Mouse (Mus musculus): ENCODE measurements around the gene Ptms.

The Ptms gene

GRCm38 (mm10) chr6:124919695-124920317 lies at the start of gene Ptms:
TSS of gene Ptms (minus strand) at chr6:124920103.
- Histone ChIP-seq H3K27me3 (ENCODE audit: insufficient read depth, low read length) (no peaks in the 10 kb centered on the region), H3K36me3 (ENCODE audit: insufficient read depth, low read length) (peaks cover 12% of the 10 kb centered on the region), H3K4me1 (replicated peaks; ENCODE audit: low read depth, low read length) (peaks cover 69% of the 10 kb centered on the region)

GRCm38 (mm10) chr6:124967766-124968165 lies 47.9 kb upstream of the Ptms start:
- no peak overlapping the region for H3K4me3 ChIP-seq (replicated peaks; ENCODE audit: low read length)
- H3K27me3 ChIP-seq (ENCODE audit: insufficient read depth, low read length): no peaks in the 10 kb centered on the region
- no peak for TF ChIP-seq NANOG (IDR thresholded peaks at IDR 0.05; ENCODE audit: borderline replicate concordance, low read length)
- TF ChIP-seq CTCF (conservative IDR thresholded peaks at IDR 0.05; ENCODE audit: low read length): peak; percentile 69
- no peak for TF ChIP-seq POU5F1 (IDR thresholded peaks at IDR 0.05; ENCODE audit: borderline replicate concordance, low read length)
- H3K4me1 ChIP-seq (replicated peaks; ENCODE audit: low read depth, low read length): peaks cover 33% of the 10 kb centered on the region
- H3K36me3 ChIP-seq (ENCODE audit: insufficient read depth, low read length): peaks cover 29% of the 10 kb centered on the region
- peaks cover 28% of the 10 kb centered on the region for H3K9me3 ChIP-seq (ENCODE audit: low read length)

More at GRCm38 (mm10) chr6:124919695-124920317, at the start of gene Ptms:
- H3K9me3 ChIP-seq (ENCODE audit: low read length): no peaks in the 10 kb centered on the region
- H3K4me3 ChIP-seq (replicated peaks; ENCODE audit: low read length): peak within 1 kb of the TSS; percentile 88
- TF ChIP-seq NANOG (IDR thresholded peaks at IDR 0.05; ENCODE audit: borderline replicate concordance, low read length) (0 out of 2 replicates have a peak, but pooled peaks have one; percentile 3), POU5F1 (IDR thresholded peaks at IDR 0.05; ENCODE audit: borderline replicate concordance, low read length) (no peak)

GRCm38 (mm10) chr6:124966466-124967118 lies 46.7 kb upstream of the Ptms start:
- no peaks in the 10 kb centered on the region for H3K27me3 ChIP-seq (ENCODE audit: insufficient read depth, low read length)
- TF ChIP-seq POU5F1 (IDR thresholded peaks at IDR 0.05; ENCODE audit: borderline replicate concordance, low read length): no peak
- TF ChIP-seq CTCF (conservative IDR thresholded peaks at IDR 0.05; ENCODE audit: low read length): peak; percentile 57

GRCm38 (mm10) chr6:124965747-124966146 lies 45.8 kb upstream of the Ptms start:
- H3K27me3 ChIP-seq (ENCODE audit: insufficient read depth, low read length): no peaks in the 10 kb centered on the region
- H3K36me3 ChIP-seq (ENCODE audit: insufficient read depth, low read length): peaks cover 49% of the 10 kb centered on the region
- peaks cover 47% of the 10 kb centered on the region for H3K4me1 ChIP-seq (replicated peaks; ENCODE audit: low read depth, low read length)
- H3K4me3 ChIP-seq (replicated peaks; ENCODE audit: low read length): peak overlapping the region; percentile 92
- H3K9me3 ChIP-seq (ENCODE audit: low read length): peaks cover 10% of the 10 kb centered on the region; the same call in 1 of the 2 replicates
- TF ChIP-seq POU5F1 (IDR thresholded peaks at IDR 0.05; ENCODE audit: borderline replicate concordance, low read length) (no peak), NANOG (IDR thresholded peaks at IDR 0.05; ENCODE audit: borderline replicate concordance, low read length) (no peak), CTCF (conservative IDR thresholded peaks at IDR 0.05; ENCODE audit: low read length) (no peak)

More at GRCm38 (mm10) chr6:124966466-124967118, 46.7 kb upstream of the Ptms start:
- H3K9me3 ChIP-seq (ENCODE audit: low read length): peaks cover 17% of the 10 kb centered on the region
- H3K4me3 ChIP-seq (replicated peaks; ENCODE audit: low read length): peak overlapping the region; percentile 92
- H3K36me3 ChIP-seq (ENCODE audit: insufficient read depth, low read length): peaks cover 41% of the 10 kb centered on the region
- peaks cover 39% of the 10 kb centered on the region for H3K4me1 ChIP-seq (replicated peaks; ENCODE audit: low read depth, low read length)

GRCm38 (mm10) chr6:124965088-124965719 lies 45.3 kb upstream of the Ptms start, which contains the start of gene Cops7a:
TSS of gene Cops7a (minus strand) at chr6:124965538.
- peaks cover 52% of the 10 kb centered on the region for H3K4me1 ChIP-seq (replicated peaks; ENCODE audit: low read depth, low read length)
- TF ChIP-seq POU5F1 (IDR thresholded peaks at IDR 0.05; ENCODE audit: borderline replicate concordance, low read length): no peak
- TF ChIP-seq CTCF (conservative IDR thresholded peaks at IDR 0.05; ENCODE audit: low read length): no peak
- no peak for TF ChIP-seq NANOG (IDR thresholded peaks at IDR 0.05; ENCODE audit: borderline replicate concordance, low read length)
- H3K4me3 ChIP-seq (replicated peaks; ENCODE audit: low read length): peak within 1 kb of the TSS; percentile 92
- no peaks in the 10 kb centered on the region for H3K27me3 ChIP-seq (ENCODE audit: insufficient read depth, low read length)
- peaks cover 55% of the 10 kb centered on the region for H3K36me3 ChIP-seq (ENCODE audit: insufficient read depth, low read length)
- H3K9me3 ChIP-seq (ENCODE audit: low read length): peaks cover 5% of the 10 kb centered on the region; the same call in 1 of the 2 replicates

- Histone ChIP-seq H3K4me1 (replicated peaks; ENCODE audit: low read depth, low read length) (peaks cover 58% of the 10 kb centered on the region), H3K27me3 (ENCODE audit: insufficient read depth, low read length) (no peaks in the 10 kb centered on the region), H3K9me3 (ENCODE audit: low read length) (0 out of 2 replicates have a peak, but pooled peaks cover 4% of the 10 kb centered on the region), H3K4me3 (replicated peaks; ENCODE audit: low read length) (peak overlapping the region; percentile 92), H3K36me3 (ENCODE audit: insufficient read depth, low read length) (peaks cover 60% of the 10 kb centered on the region)
- TF ChIP-seq POU5F1 (IDR thresholded peaks at IDR 0.05; ENCODE audit: borderline replicate concordance, low read length) (no peak), NANOG (IDR thresholded peaks at IDR 0.05; ENCODE audit: borderline replicate concordance, low read length) (no peak), CTCF (conservative IDR thresholded peaks at IDR 0.05; ENCODE audit: low read length) (no peak)
Observed at GRCm38 (mm10) chr6:124964638-124965037, 44.7 kb upstream of the Ptms start.

- H3K9me3 ChIP-seq (ENCODE audit: low read length): peaks cover 3% of the 10 kb centered on the region
- H3K27me3 ChIP-seq (ENCODE audit: insufficient read depth, low read length): no peaks in the 10 kb centered on the region
- peaks cover 80% of the 10 kb centered on the region for H3K36me3 ChIP-seq (ENCODE audit: insufficient read depth, low read length)
- H3K4me3 ChIP-seq (replicated peaks; ENCODE audit: low read length): peak overlapping the region; percentile 32; the same call in 1 of the 2 replicates
- H3K4me1 ChIP-seq (replicated peaks; ENCODE audit: low read depth, low read length): peaks cover 80% of the 10 kb centered on the region
- no peak for TF ChIP-seq NANOG (IDR thresholded peaks at IDR 0.05; ENCODE audit: borderline replicate concordance, low read length)
- no peak for TF ChIP-seq POU5F1 (IDR thresholded peaks at IDR 0.05; ENCODE audit: borderline replicate concordance, low read length)
- TF ChIP-seq CTCF (conservative IDR thresholded peaks at IDR 0.05; ENCODE audit: low read length): no peak
Observed at GRCm38 (mm10) chr6:124961021-124961420, 41.1 kb upstream of the Ptms start.

- peaks cover 90% of the 10 kb centered on the region for H3K4me1 ChIP-seq (replicated peaks; ENCODE audit: low read depth, low read length)
- H3K4me3 ChIP-seq (replicated peaks; ENCODE audit: low read length): no peak overlapping the region
- no peak for TF ChIP-seq NANOG (IDR thresholded peaks at IDR 0.05; ENCODE audit: borderline replicate concordance, low read length)
- TF ChIP-seq POU5F1 (IDR thresholded peaks at IDR 0.05; ENCODE audit: borderline replicate concordance, low read length): no peak
- TF ChIP-seq CTCF (conservative IDR thresholded peaks at IDR 0.05; ENCODE audit: low read length): no peak
- H3K9me3 ChIP-seq (ENCODE audit: low read length): peaks cover 13% of the 10 kb centered on the region
- peaks cover 91% of the 10 kb centered on the region for H3K36me3 ChIP-seq (ENCODE audit: insufficient read depth, low read length)
- no peaks in the 10 kb centered on the region for H3K27me3 ChIP-seq (ENCODE audit: insufficient read depth, low read length)
Observed at GRCm38 (mm10) chr6:124959960-124960359, 40.1 kb upstream of the Ptms start.

Data from E14TG2a.4 (cell line).